Mouse (Mus musculus) ES-Bruce4 (cell line): ENCODE results near the gene Tas2r135.

ENCODE experiments used
- CTCF ChIP-seq: IDR thresholded peaks from one replicate; pipeline ENCODE4 v1.8.1; 2011; ENCODE audit warnings: low read depth, low read length
- EP300 ChIP-seq: IDR thresholded peaks from 2 replicates; pipeline ENCODE4 v1.6.1; 2011; ENCODE audit warnings: low read depth, low read length; ENCODE audit not compliant: insufficient read depth
- POLR2A ChIP-seq: IDR thresholded peaks from one replicate; pipeline ENCODE4 v1.8.1; 2011; ENCODE audit warnings: low read length; ENCODE audit not compliant: insufficient read depth

GRCm38 (mm10) chr6:42380416-42381144 is 24.7 kb upstream of the Tas2r135 start:
- TF ChIP-seq CTCF (no peak), POLR2A (no peak), EP300 (peak; percentile 73)
